9 mouse cellular contexts compared by ENCODE assay signal in genomic region chr7:98671416-98671815, GRCm38 (mm10). TPM values are rescaled to one million over a fixed set of nuclear protein-coding genes. Genes with fewer than 3 reads are reported as not detected.
A peak's percentile ranks its signal among the peaks of the same experiment; 100 is the strongest.
DNase-seq lines count a peak whose midpoint lies in the region; ATAC-seq lines count a peak whose summit lies in the region.
"Had no signal": no experiment of that assay in that cellular context is flagged by ENCODE, and none has a peak within 500 bp of the region (broad histone marks: within the 10 kb centered on the region; RNA-seq: fewer than 3 reads in every experiment).

No protein-coding gene starts in this region.

- no peak overlapping the region for H3K4me2 ChIP-seq in heart, embryonic 13.5 days
- H3K4me2 ChIP-seq in embryonic facial prominence, embryonic 12.5 days (replicated peaks) = no peak overlapping the region
- H3K4me2 ChIP-seq in kidney, embryonic 16.5 days (replicated peaks; ENCODE audit: low read depth, low read length) = no peak overlapping the region

- H3K9ac ChIP-seq in heart, embryonic 13.5 days = peak overlapping the region; percentile 58; the same call in 1 of the 2 replicates
- no peak overlapping the region for H3K9ac ChIP-seq in embryonic facial prominence, embryonic 12.5 days
- H3K9ac ChIP-seq in kidney, embryonic 16.5 days (replicated peaks; ENCODE audit: low read length) = peak overlapping the region; percentile 14; the same call in 1 of the 2 replicates

- no peak for DNase-seq in heart, postnatal 14 days
- peak; percentile 59 for DNase-seq in lung, postnatal 36 days
- no peak for DNase-seq in thymus, postnatal 0 days (ENCODE audit: low spot score)
- DNase-seq in retina, embryonic 14.5 days (ENCODE audit: low spot score) = no peak
- DNase-seq in frontal cortex, postnatal 25 days (ENCODE audit: low spot score in 2 of 2) = no peak

- no peak for ATAC-seq in heart, embryonic 13.5 days (ENCODE audit: extremely low read depth, insufficient number of reproducible peaks, low FRiP score, low TSS enrichment)
- no peak for ATAC-seq in embryonic facial prominence, embryonic 12.5 days (ENCODE audit: insufficient number of reproducible peaks, insufficient read depth, low FRiP score, low TSS enrichment)
- ATAC-seq in kidney, embryonic 16.5 days (ENCODE audit: low FRiP score, low TSS enrichment) = 0 out of 2 replicates have a peak, but pooled peaks have one; percentile 29

- no peaks in the 10 kb centered on the region for H3K36me3 ChIP-seq in heart, embryonic 13.5 days
- H3K36me3 ChIP-seq in embryonic facial prominence, embryonic 12.5 days = no peaks in the 10 kb centered on the region
- H3K36me3 ChIP-seq in kidney, embryonic 16.5 days (ENCODE audit: insufficient read depth, low read length) = no peaks in the 10 kb centered on the region

- no peak overlapping the region; the same call in 1 of the 2 replicates for H3K27ac ChIP-seq in heart, embryonic 13.5 days (replicated peaks)
- peak overlapping the region; percentile 72; the same call in 1 of the 2 replicates for H3K27ac ChIP-seq in embryonic facial prominence, embryonic 12.5 days
- H3K27ac ChIP-seq in kidney, embryonic 16.5 days (ENCODE audit: low read length) = peak overlapping the region; percentile 54

- H3K9me3 ChIP-seq in heart, embryonic 13.5 days = no peaks in the 10 kb centered on the region
- H3K9me3 ChIP-seq in embryonic facial prominence, embryonic 12.5 days = no peaks in the 10 kb centered on the region
- no peaks in the 10 kb centered on the region for H3K9me3 ChIP-seq in kidney, embryonic 16.5 days (ENCODE audit: low read length)

- H3K27me3 ChIP-seq in heart, embryonic 13.5 days (replicated peaks) = peaks cover 26% of the 10 kb centered on the region
- H3K27me3 ChIP-seq in embryonic facial prominence, embryonic 12.5 days = no peaks in the 10 kb centered on the region
- H3K27me3 ChIP-seq in kidney, embryonic 16.5 days (ENCODE audit: insufficient read depth, low read length) = no peaks in the 10 kb centered on the region
- H3K27me3 ChIP-seq: CH12.LX had no signal

- intact Hi-C loops in heart, postnatal 14 days (cut with DNase I) = no loop called here

- WGBS in heart, embryonic 13.5 days = 58% methylated on average over 9 of the region's 9 CpGs
- 47% methylated on average over 9 of the region's 9 CpGs for WGBS in embryonic facial prominence, embryonic 12.5 days
- WGBS in kidney, embryonic 16.5 days = 33% methylated on average over 9 of the region's 9 CpGs

- H3K4me1 ChIP-seq in heart, embryonic 13.5 days = peaks cover 38% of the 10 kb centered on the region
- H3K4me1 ChIP-seq in embryonic facial prominence, embryonic 12.5 days = peaks cover 35% of the 10 kb centered on the region
- peaks cover 20% of the 10 kb centered on the region for H3K4me1 ChIP-seq in kidney, embryonic 16.5 days (ENCODE audit: insufficient read depth, low read length)

- H3K4me3 ChIP-seq in heart, embryonic 13.5 days = no peak overlapping the region
- H3K4me3 ChIP-seq in embryonic facial prominence, embryonic 12.5 days = no peak overlapping the region
- H3K4me3 ChIP-seq in kidney, embryonic 16.5 days (ENCODE audit: low read length) = no peak overlapping the region

RNA-seq across cellular contexts. Expression of gene Emsy, which starts 14.8 kb away (rescaled TPM):
- polyA plus RNA-seq in heart, embryonic 13.5 days (2015; fragmentation: Nextera tagmentation; extraction: Ambion mirVana) = 19.2 and 21.1 TPM in 2 replicates
- total RNA-seq in heart, postnatal 14 days (2021) = 10 to 100 TPM; 29.3 to 31.7 TPM
- 32.6 and 35.2 TPM in 2 replicates for polyA plus RNA-seq in embryonic facial prominence, embryonic 12.5 days (2016; fragmentation: Nextera tagmentation; extraction: Ambion mirVana)
- polyA plus RNA-seq in kidney, embryonic 16.5 days (2015; fragmentation: Nextera tagmentation; extraction: Ambion mirVana) = 29.1 and 39.4 TPM in 2 replicates
- 12.6 and 14.9 TPM in 2 replicates for polyA plus RNA-seq in thymus, postnatal 0 days (2015; fragmentation: Nextera tagmentation; extraction: Ambion mirVana)

RNA-seq across cellular contexts. Expression of gene Thap12, which starts 31.5 kb away (rescaled TPM):
- polyA plus RNA-seq in heart, embryonic 13.5 days (2015; fragmentation: Nextera tagmentation; extraction: Ambion mirVana) = 35.5 and 35.7 TPM in 2 replicates
- total RNA-seq in heart, postnatal 14 days (2021) = 10 to 100 TPM; 60.5 to 70.9 TPM
- polyA plus RNA-seq in embryonic facial prominence, embryonic 12.5 days (2016; fragmentation: Nextera tagmentation; extraction: Ambion mirVana) = 77.9 and 89.2 TPM in 2 replicates
- polyA plus RNA-seq in kidney, embryonic 16.5 days (2015; fragmentation: Nextera tagmentation; extraction: Ambion mirVana) = 53.7 and 54.4 TPM in 2 replicates
- 42.1 and 47.1 TPM in 2 replicates for polyA plus RNA-seq in thymus, postnatal 0 days (2015; fragmentation: Nextera tagmentation; extraction: Ambion mirVana)
